Mouse (Mus musculus): ENCODE measurements around the gene Ift81. TPM values are rescaled to one million over a fixed set of nuclear protein-coding genes. Genes with fewer than 3 reads are reported as not detected.

Gene Ift81
- polyA plus RNA-seq, 1 experiment: 5.6 TPM

DNA sequence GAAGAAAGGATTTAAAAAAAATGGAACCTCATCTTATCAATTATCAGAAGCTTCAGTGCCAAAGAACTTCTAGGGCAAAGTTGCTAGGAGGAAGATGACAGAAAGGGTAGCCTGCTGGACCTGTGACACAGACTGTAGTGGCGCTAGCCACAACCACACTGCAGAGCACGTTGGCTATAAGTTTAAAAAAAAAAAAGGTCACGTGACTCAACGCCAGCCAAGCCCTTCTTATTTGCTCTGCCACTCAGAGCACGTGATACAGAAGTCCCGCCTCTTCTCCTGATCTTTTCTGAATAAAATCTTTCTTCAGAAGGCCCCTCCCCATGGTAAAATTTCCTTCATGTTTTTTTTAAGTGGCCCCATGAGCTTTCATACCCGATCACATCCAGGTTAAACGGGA lies 20.9 kb upstream of the Ift81 start:
- Histone ChIP-seq H3K79me2 (ENCODE audit: control insufficient read depth, insufficient read depth) (no peaks in the 10 kb centered on the region), H3ac (ENCODE audit: control insufficient read depth, insufficient read length) (no peak overlapping the region), H3K27me3 (ENCODE audit: control insufficient read depth, insufficient read depth, insufficient read length) (no peaks in the 10 kb centered on the region), H3K36me3 (ENCODE audit: control insufficient read depth, insufficient read depth) (no peaks in the 10 kb centered on the region), H3K4me2 (ENCODE audit: low read depth) (no peak overlapping the region), H3K4me3 (no peak overlapping the region)
- TF ChIP-seq REST (IDR thresholded peaks at IDR 0.05; ENCODE audit: insufficient read depth, insufficient read length) (no peak), TCF12 (IDR thresholded peaks at IDR 0.05; ENCODE audit: insufficient read depth, poor library complexity, severe bottlenecking) (no peak), MAX (IDR thresholded peaks at IDR 0.05; ENCODE audit: low read depth) (no peak), POLR2AphosphoS2 (IDR thresholded peaks at IDR 0.05; ENCODE audit: insufficient read length, low read depth) (no peak), MYOG (IDR thresholded peaks at IDR 0.05; ENCODE audit: control insufficient read depth in 1 of 3, insufficient read depth in 1 of 3, insufficient read length in 2 of 3, low read depth in 2 of 3) (no peak), E2F4 (IDR thresholded peaks at IDR 0.05; ENCODE audit: insufficient read depth) (no peak)

DNA sequence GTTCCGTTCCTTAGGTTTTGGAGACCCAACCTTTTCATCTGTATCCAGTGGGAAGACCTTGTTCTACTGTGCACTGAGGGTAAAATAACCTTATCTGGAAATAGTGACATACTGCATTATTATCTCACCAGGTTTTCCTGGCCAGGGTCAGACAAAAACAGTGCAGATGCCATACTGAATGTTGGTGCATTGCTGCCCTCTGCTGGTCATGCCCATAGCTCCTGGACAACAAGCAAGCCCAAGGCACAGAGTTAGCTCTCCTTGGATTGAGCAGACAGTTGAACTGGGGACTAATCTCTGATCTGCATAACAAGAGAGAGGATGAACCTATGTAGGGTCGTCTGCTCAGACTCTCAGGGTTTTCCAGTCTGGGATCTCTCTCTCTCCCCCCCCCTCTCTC lies 12.9 kb upstream of the Ift81 start:
- H3K36me3 ChIP-seq (ENCODE audit: control insufficient read depth, insufficient read depth): no peaks in the 10 kb centered on the region
- no peak overlapping the region for H3K4me3 ChIP-seq
- no peaks in the 10 kb centered on the region for H3K27me3 ChIP-seq (ENCODE audit: control insufficient read depth, insufficient read depth, insufficient read length)
- TF ChIP-seq TCF3 (IDR thresholded peaks at IDR 0.05; ENCODE audit: insufficient read length, low read depth): no peak
- no peak for TF ChIP-seq POLR2A (IDR thresholded peaks at IDR 0.05; ENCODE audit: insufficient read length, low read depth)
- no peak for TF ChIP-seq CEBPB (IDR thresholded peaks at IDR 0.05; ENCODE audit: insufficient read depth, poor library complexity, severe bottlenecking)
- no peak for TF ChIP-seq POLR2AphosphoS2 (IDR thresholded peaks at IDR 0.05; ENCODE audit: insufficient read length, low read depth)
- no peak for TF ChIP-seq SRF (IDR thresholded peaks at IDR 0.05; ENCODE audit: control insufficient read depth, insufficient read length, low read depth)
- no peak for TF ChIP-seq TCF12 (IDR thresholded peaks at IDR 0.05; ENCODE audit: insufficient read depth, poor library complexity, severe bottlenecking)
- TF ChIP-seq REST (IDR thresholded peaks at IDR 0.05; ENCODE audit: insufficient read depth, insufficient read length): no peak
- TF ChIP-seq MYOG (IDR thresholded peaks at IDR 0.05; ENCODE audit: control insufficient read depth in 1 of 3, insufficient read depth in 1 of 3, insufficient read length in 2 of 3, low read depth in 2 of 3): no peak
- TF ChIP-seq E2F4 (IDR thresholded peaks at IDR 0.05; ENCODE audit: insufficient read depth): no peak
- no peak for TF ChIP-seq MAX (IDR thresholded peaks at IDR 0.05; ENCODE audit: low read depth)
- no peak for TF ChIP-seq USF1 (IDR thresholded peaks at IDR 0.05; ENCODE audit: low read depth)
- TF ChIP-seq MYOD1 (IDR thresholded peaks at IDR 0.05; ENCODE audit: control insufficient read depth in 1 of 3, insufficient read length in 2 of 3, low read depth in 2 of 3): no peak
- H3K79me2 ChIP-seq (ENCODE audit: control insufficient read depth, insufficient read depth): no peaks in the 10 kb centered on the region
- H3K4me2 ChIP-seq (ENCODE audit: low read depth): no peak overlapping the region
- no peak overlapping the region for H3ac ChIP-seq (ENCODE audit: control insufficient read depth, insufficient read length)

DNA sequence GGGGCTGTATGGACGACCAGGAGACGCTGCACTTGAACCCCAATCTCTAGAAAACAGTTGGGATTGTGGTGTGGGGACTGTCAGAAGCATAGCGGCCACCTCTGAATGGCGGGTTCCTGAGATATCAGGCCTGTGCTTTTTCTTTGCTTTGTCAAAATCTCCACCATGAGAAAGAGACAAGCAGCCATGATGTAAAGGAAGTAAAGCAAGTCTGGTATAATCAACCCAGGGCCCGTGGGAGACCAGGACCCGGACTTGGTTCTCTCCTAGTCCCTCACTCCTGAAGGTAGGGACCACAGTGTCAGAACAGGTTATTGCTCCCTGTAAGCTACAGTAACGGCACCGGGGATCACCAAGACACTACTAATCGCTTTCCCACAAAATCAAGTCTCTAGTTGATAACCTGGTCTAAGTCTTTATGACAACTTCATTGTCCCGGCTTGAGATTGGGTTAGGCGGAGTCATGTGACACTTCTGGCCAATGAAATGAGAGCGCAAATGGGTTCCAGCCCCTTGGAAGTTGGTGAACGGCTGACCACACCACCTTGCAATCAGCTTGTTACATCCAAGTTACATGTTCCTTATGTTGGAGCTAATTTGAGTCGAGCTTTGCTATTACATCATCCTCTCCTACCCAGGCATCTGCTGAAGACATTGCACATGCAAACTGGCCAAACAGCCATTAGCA lies 11.4 kb upstream of the Ift81 start:
- no peak overlapping the region for H3K4me3 ChIP-seq
- no peaks in the 10 kb centered on the region for H3K36me3 ChIP-seq (ENCODE audit: control insufficient read depth, insufficient read depth)
- no peaks in the 10 kb centered on the region for H3K27me3 ChIP-seq (ENCODE audit: control insufficient read depth, insufficient read depth, insufficient read length)
- no peak overlapping the region for H3K4me2 ChIP-seq (ENCODE audit: low read depth)
- no peak for TF ChIP-seq MAX (IDR thresholded peaks at IDR 0.05; ENCODE audit: low read depth)
- TF ChIP-seq CEBPB (IDR thresholded peaks at IDR 0.05; ENCODE audit: insufficient read depth, poor library complexity, severe bottlenecking): peak; percentile 89
- no peaks in the 10 kb centered on the region for H3K79me2 ChIP-seq (ENCODE audit: control insufficient read depth, insufficient read depth)
- no peak overlapping the region for H3ac ChIP-seq (ENCODE audit: control insufficient read depth, insufficient read length)

DNA sequence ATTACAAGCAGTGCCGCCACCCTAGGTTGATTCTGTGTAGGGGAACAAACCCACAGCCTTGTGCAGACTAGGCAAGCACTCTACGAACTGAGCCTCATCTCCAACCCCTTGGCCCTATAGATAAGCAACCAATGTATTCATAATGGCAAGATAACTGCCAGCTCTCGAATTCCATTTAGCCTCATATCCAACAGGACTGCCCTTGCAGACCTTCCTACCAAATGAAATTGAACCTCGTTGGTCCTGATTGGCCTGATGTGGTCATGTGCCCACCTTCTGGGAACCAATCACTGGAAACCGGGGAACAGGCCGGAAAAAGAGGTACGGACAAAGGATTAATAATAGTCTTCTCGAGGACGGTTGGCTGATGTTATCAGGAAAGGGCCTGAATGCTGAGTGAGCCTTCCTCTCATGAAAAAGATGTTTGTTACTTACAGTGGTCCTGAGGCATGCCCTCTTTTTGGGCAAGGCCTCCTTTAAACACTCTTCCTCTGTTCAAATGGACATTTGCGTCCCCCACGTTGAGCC lies 10.7 kb upstream of the Ift81 start:
- Histone ChIP-seq H3K4me2 (ENCODE audit: low read depth) (no peak overlapping the region), H3K27me3 (ENCODE audit: control insufficient read depth, insufficient read depth, insufficient read length) (no peaks in the 10 kb centered on the region), H3ac (ENCODE audit: control insufficient read depth, insufficient read length) (no peak overlapping the region), H3K4me3 (no peak overlapping the region), H3K79me2 (ENCODE audit: control insufficient read depth, insufficient read depth) (no peaks in the 10 kb centered on the region), H3K36me3 (ENCODE audit: control insufficient read depth, insufficient read depth) (no peaks in the 10 kb centered on the region)
- TF ChIP-seq USF1 (IDR thresholded peaks at IDR 0.05; ENCODE audit: low read depth) (peak; percentile 35), TCF3 (IDR thresholded peaks at IDR 0.05; ENCODE audit: insufficient read length, low read depth) (no peak), SRF (IDR thresholded peaks at IDR 0.05; ENCODE audit: control insufficient read depth, insufficient read length, low read depth) (no peak), POLR2AphosphoS2 (IDR thresholded peaks at IDR 0.05; ENCODE audit: insufficient read length, low read depth) (no peak), MYOG (IDR thresholded peaks at IDR 0.05; ENCODE audit: control insufficient read depth in 1 of 3, insufficient read depth in 1 of 3, insufficient read length in 2 of 3, low read depth in 2 of 3) (no peak), E2F4 (IDR thresholded peaks at IDR 0.05; ENCODE audit: insufficient read depth) (no peak), CEBPB (IDR thresholded peaks at IDR 0.05; ENCODE audit: insufficient read depth, poor library complexity, severe bottlenecking) (no peak), MAX (IDR thresholded peaks at IDR 0.05; ENCODE audit: low read depth) (no peak)

DNA sequence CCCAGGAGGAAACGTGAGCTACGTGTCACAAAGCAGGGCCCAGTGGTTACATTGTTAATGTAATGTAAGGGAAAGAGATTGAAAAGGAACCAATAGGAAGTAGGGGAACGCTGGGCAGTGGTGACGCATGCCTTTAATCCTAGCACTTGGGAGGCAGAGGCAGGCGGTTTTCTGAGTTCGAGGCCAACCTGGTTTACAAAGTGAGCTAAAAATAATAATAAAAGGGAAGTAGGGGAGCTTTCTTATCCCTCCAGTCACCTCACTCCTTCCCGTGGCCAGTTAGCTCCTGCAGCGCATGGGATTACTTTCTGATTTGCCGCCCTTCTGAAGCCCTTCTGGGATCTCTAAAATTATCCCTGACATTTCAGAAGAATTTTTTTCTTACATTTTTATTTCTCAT lies 9.5 kb upstream of the Ift81 start:
- TF ChIP-seq POLR2A (IDR thresholded peaks at IDR 0.05; ENCODE audit: insufficient read length, low read depth): no peak
- TF ChIP-seq MYOG (IDR thresholded peaks at IDR 0.05; ENCODE audit: control insufficient read depth in 1 of 3, insufficient read depth in 1 of 3, insufficient read length in 2 of 3, low read depth in 2 of 3): no peak
- no peak for TF ChIP-seq SRF (IDR thresholded peaks at IDR 0.05; ENCODE audit: control insufficient read depth, insufficient read length, low read depth)
- no peak for TF ChIP-seq TCF12 (IDR thresholded peaks at IDR 0.05; ENCODE audit: insufficient read depth, poor library complexity, severe bottlenecking)
- no peak for TF ChIP-seq TCF3 (IDR thresholded peaks at IDR 0.05; ENCODE audit: insufficient read length, low read depth)
- TF ChIP-seq MAX (IDR thresholded peaks at IDR 0.05; ENCODE audit: low read depth): no peak
- no peak for TF ChIP-seq REST (IDR thresholded peaks at IDR 0.05; ENCODE audit: insufficient read depth, insufficient read length)
- no peak for TF ChIP-seq CEBPB (IDR thresholded peaks at IDR 0.05; ENCODE audit: insufficient read depth, poor library complexity, severe bottlenecking)
- TF ChIP-seq E2F4 (IDR thresholded peaks at IDR 0.05; ENCODE audit: insufficient read depth): no peak
- no peak for TF ChIP-seq MYOD1 (IDR thresholded peaks at IDR 0.05; ENCODE audit: control insufficient read depth in 1 of 3, insufficient read length in 2 of 3, low read depth in 2 of 3)
- TF ChIP-seq USF1 (IDR thresholded peaks at IDR 0.05; ENCODE audit: low read depth): no peak
- no peak for TF ChIP-seq POLR2AphosphoS2 (IDR thresholded peaks at IDR 0.05; ENCODE audit: insufficient read length, low read depth)
- no peaks in the 10 kb centered on the region for H3K36me3 ChIP-seq (ENCODE audit: control insufficient read depth, insufficient read depth)
- H3K4me3 ChIP-seq: no peak overlapping the region
- H3ac ChIP-seq (ENCODE audit: control insufficient read depth, insufficient read length): no peak overlapping the region
- H3K4me2 ChIP-seq (ENCODE audit: low read depth): no peak overlapping the region
- H3K27me3 ChIP-seq (ENCODE audit: control insufficient read depth, insufficient read depth, insufficient read length): no peaks in the 10 kb centered on the region
- H3K79me2 ChIP-seq (ENCODE audit: control insufficient read depth, insufficient read depth): no peaks in the 10 kb centered on the region
